Mouse (Mus musculus): ENCODE measurements around the gene Fancf.

Gene Fancf

GRCm38 (mm10) chr7:51831917-51832316 lies 30.1 kb downstream of the Fancf start:
- no peak for DNase-seq

- no peak for DNase-seq
These were observed 38.3 kb downstream of the Fancf start for GRCm38 (mm10) chr7:51823562-51824338.

- DNase-seq: no peak
These were observed 40.6 kb downstream of the Fancf start for GRCm38 (mm10) chr7:51821467-51821866.

GRCm38 (mm10) chr7:51819891-51820290 lies 42.2 kb downstream of the Fancf start:
- no peak for DNase-seq

- no peak for DNase-seq
These were observed 43.7 kb downstream of the Fancf start for GRCm38 (mm10) chr7:51818251-51818974.

- DNase-seq: no peak
These were observed 45.7 kb downstream of the Fancf start for GRCm38 (mm10) chr7:51816283-51816839.

- no peak for DNase-seq
These were observed 46.4 kb downstream of the Fancf start for GRCm38 (mm10) chr7:51815473-51816282.
